Mouse (Mus musculus) CH12.LX (cell line): Measurements from ENCODE around the gene Olfr867.

Experiments
- CTCF ChIP-seq, 2 experiments: IDR thresholded peaks in 1 of 2; conservative IDR thresholded peaks in 1 of 2; 2 replicates each; pipeline ENCODE4 v1.5.1; 2011 to 2012; ENCODE audit warnings: low read depth in 2 of 2, low read length in 2 of 2, improper control_type of control experiment in 1 of 2, inconsistent platforms in 1 of 2, mild to moderate bottlenecking in 1 of 2, moderate library complexity in 1 of 2
- EP300 ChIP-seq: IDR thresholded peaks from 2 replicates; pipeline ENCODE4 v1.6.1; 2011; ENCODE audit warnings: low read length, improper control_type of control experiment
- HCFC1 ChIP-seq: IDR thresholded peaks from 2 replicates; pipeline ENCODE4 v1.6.1; 2012; ENCODE audit warnings: low read depth, mild to moderate bottlenecking, inconsistent platforms, low read length, improper control_type of control experiment
- JUND ChIP-seq: conservative IDR thresholded peaks from 2 replicates; pipeline ENCODE4 v1.6.1; 2011; ENCODE audit warnings: low read depth, low read length, improper control_type of control experiment
- MAFK ChIP-seq: IDR thresholded peaks from 2 replicates; pipeline ENCODE4 v1.6.1; 2011; ENCODE audit warnings: low read length, improper control_type of control experiment; ENCODE audit not compliant: insufficient replicate concordance
- POLR2A ChIP-seq: IDR thresholded peaks from 2 replicates; pipeline ENCODE4 v1.6.1; 2011; ENCODE audit warnings: low read depth, mild to moderate bottlenecking, improper control_type of control experiment, low read length
- RCOR1 ChIP-seq: conservative IDR thresholded peaks from 2 replicates; pipeline ENCODE4 v1.6.1; 2012; ENCODE audit warnings: low read depth, mild to moderate bottlenecking, inconsistent platforms, low read length, improper control_type of control experiment
- USF1 ChIP-seq: IDR thresholded peaks from 2 replicates; pipeline ENCODE4 v1.6.1; 2014; ENCODE audit warnings: low read depth, mild to moderate bottlenecking, inconsistent platforms, low read length, improper control_type of control experiment
- USF2 ChIP-seq: conservative IDR thresholded peaks from 2 replicates; pipeline ENCODE4 v1.6.1; 2011; ENCODE audit warnings: low read depth, low read length, improper control_type of control experiment

DNA sequence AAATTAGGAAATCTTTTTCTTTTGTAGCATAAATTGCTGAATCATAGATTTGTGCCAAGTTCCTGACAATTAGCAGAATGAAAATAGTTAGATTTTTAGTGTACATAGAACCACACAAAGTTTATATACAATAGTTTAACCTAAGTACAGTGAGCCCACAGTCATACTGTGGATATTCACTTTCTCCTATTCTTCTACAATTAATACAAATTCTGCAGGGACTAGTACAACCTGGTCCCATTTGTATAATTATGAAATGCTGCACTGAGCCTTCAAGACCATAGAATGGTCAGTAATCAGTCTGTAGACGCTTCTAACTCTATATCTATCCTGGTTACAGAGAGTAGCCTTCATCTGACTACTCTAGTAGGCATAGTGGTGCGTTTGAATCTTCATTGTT lies 41.0 kb upstream of the Olfr867 start, which contains the start of gene Olfr868:
- TF ChIP-seq USF1 = no peak
- TF ChIP-seq USF2 = no peak
- TF ChIP-seq HCFC1 = no peak
- TF ChIP-seq JUND = no peak
- no peak for TF ChIP-seq POLR2A
- TF ChIP-seq EP300 = no peak
- TF ChIP-seq MAFK = no peak
- no peak for TF ChIP-seq CTCF (conservative IDR thresholded peaks at IDR 0.05 in 1 of 2, IDR thresholded peaks at IDR 0.05 in 1 of 2; ENCODE audit: low read depth in 2 of 2, low read length in 2 of 2)
- no peak for TF ChIP-seq RCOR1
